Mouse (Mus musculus): ENCODE measurements around the gene B3galnt2. TPM values are rescaled to one million over a fixed set of nuclear protein-coding genes. Genes with fewer than 3 reads are reported as not detected.

B3galnt2 gene
- polyA plus RNA-seq, 1 experiment: 29.0 TPM

GRCm38 (mm10) chr13:14035875-14036630 lies 81.8 kb downstream of the B3galnt2 start:
- no peak for DNase-seq (ENCODE audit: low read depth)
- TF ChIP-seq POLR2A (IDR thresholded peaks at IDR 0.05; ENCODE audit: borderline replicate concordance, extremely low read depth, insufficient read depth, insufficient read length, poor library complexity, severe bottlenecking): no peak
- no peak for TF ChIP-seq CTCF (IDR thresholded peaks at IDR 0.05; ENCODE audit: borderline replicate concordance, extremely low read depth, insufficient read depth, insufficient read length)

GRCm38 (mm10) chr13:14038911-14039291 lies 84.6 kb downstream of the B3galnt2 start:
- TF ChIP-seq POLR2A (IDR thresholded peaks at IDR 0.05; ENCODE audit: borderline replicate concordance, extremely low read depth, insufficient read depth, insufficient read length, poor library complexity, severe bottlenecking) (no peak), CTCF (IDR thresholded peaks at IDR 0.05; ENCODE audit: borderline replicate concordance, extremely low read depth, insufficient read depth, insufficient read length) (no peak)
- no peak for DNase-seq (ENCODE audit: low read depth)

GRCm38 (mm10) chr13:14039292-14039965 lies 85.2 kb downstream of the B3galnt2 start, which contains the start of gene Tbce:
Tbce (minus strand) TSS chr13:14039638.
- TF ChIP-seq POLR2A (IDR thresholded peaks at IDR 0.05; ENCODE audit: borderline replicate concordance, extremely low read depth, insufficient read depth, insufficient read length, poor library complexity, severe bottlenecking) (peak; percentile 29; the same call in 1 of the 2 replicates), CTCF (IDR thresholded peaks at IDR 0.05; ENCODE audit: borderline replicate concordance, extremely low read depth, insufficient read depth, insufficient read length) (peak; percentile 18; the same call in 1 of the 2 replicates)
- DNase-seq (ENCODE audit: low read depth): peak; percentile 97

GRCm38 (mm10) chr13:14040186-14040585 lies 85.9 kb downstream of the B3galnt2 start:
- DNase-seq (ENCODE audit: low read depth): peak; percentile 28
- TF ChIP-seq POLR2A (IDR thresholded peaks at IDR 0.05; ENCODE audit: borderline replicate concordance, extremely low read depth, insufficient read depth, insufficient read length, poor library complexity, severe bottlenecking): no peak
- no peak for TF ChIP-seq CTCF (IDR thresholded peaks at IDR 0.05; ENCODE audit: borderline replicate concordance, extremely low read depth, insufficient read depth, insufficient read length)

GRCm38 (mm10) chr13:14043851-14044250 lies 89.6 kb downstream of the B3galnt2 start:
- DNase-seq (ENCODE audit: low read depth): no peak
- TF ChIP-seq CTCF (IDR thresholded peaks at IDR 0.05; ENCODE audit: borderline replicate concordance, extremely low read depth, insufficient read depth, insufficient read length) (no peak), POLR2A (IDR thresholded peaks at IDR 0.05; ENCODE audit: borderline replicate concordance, extremely low read depth, insufficient read depth, insufficient read length, poor library complexity, severe bottlenecking) (no peak)

- no peak for TF ChIP-seq CTCF (IDR thresholded peaks at IDR 0.05; ENCODE audit: borderline replicate concordance, extremely low read depth, insufficient read depth, insufficient read length)
- TF ChIP-seq POLR2A (IDR thresholded peaks at IDR 0.05; ENCODE audit: borderline replicate concordance, extremely low read depth, insufficient read depth, insufficient read length, poor library complexity, severe bottlenecking): no peak
- no peak for DNase-seq (ENCODE audit: low read depth)
Observed at GRCm38 (mm10) chr13:14044521-14044920, 90.3 kb downstream of the B3galnt2 start.

Other genes starting within 250 kb of the B3galnt2 start
- 22.8 and 37.7 TPM in 2 replicates for gene Gng4, start 170.4 kb upstream of the B3galnt2 start, polyA plus RNA-seq (2012; rRNA removed)
- 143 and 200 TPM in 2 replicates for gene Tbce, start 85.2 kb downstream of the B3galnt2 start, polyA plus RNA-seq (2012; rRNA removed)
- 27.1 and 32.2 TPM in 2 replicates for gene Arid4b, start 108.8 kb downstream of the B3galnt2 start, polyA plus RNA-seq (2012; rRNA removed)
- 40.2 and 43.3 TPM in 2 replicates for gene Ggps1, start 109.0 kb downstream of the B3galnt2 start, polyA plus RNA-seq (2012; rRNA removed)

All from brain, embryonic 14.5 days (tissue).